Mouse (Mus musculus) T-helper 17 cell (primary cell): ENCODE measurements around the gene Irs4.

ENCODE experiments used
- in situ Hi-C, 2 experiments: fragments of 300-600 bp; cut with MboI, MseI; formaldehyde crosslinking; loops; 1 replicate in 1 of 2; 2 replicates in 1 of 2; pipeline ENCODE4 v1.15.1; 2025; ENCODE audit warnings: high pct_unique_total_duplicates in 2 of 2

The Irs4 gene

DNA sequence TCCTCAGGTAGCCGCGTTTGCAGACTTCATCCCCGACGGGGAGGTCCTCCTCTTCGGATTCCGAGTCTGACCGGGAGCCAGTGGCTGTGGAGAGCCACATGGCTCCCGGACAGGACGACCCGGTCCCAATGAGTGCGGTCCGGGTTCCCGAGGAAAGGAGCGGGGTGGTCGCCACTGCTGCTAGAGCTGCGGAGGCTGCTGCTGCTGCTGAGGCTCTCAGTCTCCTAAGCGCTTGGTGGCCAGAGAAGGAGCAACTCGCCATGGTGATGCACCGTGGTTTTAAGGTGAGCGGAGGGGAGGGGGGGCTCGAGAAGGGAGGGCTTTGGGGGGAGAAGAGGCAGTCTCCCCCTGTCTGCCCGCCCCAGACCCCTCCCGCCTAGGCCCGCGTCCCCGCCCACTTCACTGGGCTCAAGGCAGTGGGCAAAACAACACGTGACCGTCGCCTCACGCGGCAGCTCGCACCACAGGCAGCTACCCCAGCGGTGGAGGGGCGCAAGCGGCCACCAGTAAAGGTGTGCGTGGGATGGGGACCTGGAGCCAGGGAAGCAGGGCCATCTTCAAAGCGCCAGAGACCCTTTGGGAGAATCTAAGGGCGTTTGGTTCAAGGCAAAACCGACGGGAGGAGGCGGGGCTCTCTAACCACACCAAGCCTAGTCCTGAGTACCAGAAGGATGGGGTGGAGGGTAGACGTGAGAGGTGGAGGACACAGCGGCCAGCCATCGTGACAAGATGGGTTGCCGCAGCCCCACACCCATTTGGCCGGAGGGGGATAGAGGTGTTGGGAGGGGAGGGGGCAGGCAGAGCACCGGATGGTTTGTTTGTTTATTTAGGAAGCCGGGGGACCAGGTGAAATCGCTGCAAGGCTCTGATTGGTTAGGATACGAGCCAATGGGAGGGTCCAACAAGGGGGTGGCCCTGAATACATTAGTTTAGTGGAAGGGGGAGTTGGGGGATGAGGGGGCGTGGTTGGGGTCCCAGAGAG is at the start of gene Irs4:
TSS of gene Irs4 (minus strand) at position 327 of the 982 bp plus-strand sequence.
- in situ Hi-C loops, result loop anchor here in 1 of 2 experiments (25.0 kb wide), 1 partner anchor 738 kb away; no protein-coding TSS in a partner anchor

DNA sequence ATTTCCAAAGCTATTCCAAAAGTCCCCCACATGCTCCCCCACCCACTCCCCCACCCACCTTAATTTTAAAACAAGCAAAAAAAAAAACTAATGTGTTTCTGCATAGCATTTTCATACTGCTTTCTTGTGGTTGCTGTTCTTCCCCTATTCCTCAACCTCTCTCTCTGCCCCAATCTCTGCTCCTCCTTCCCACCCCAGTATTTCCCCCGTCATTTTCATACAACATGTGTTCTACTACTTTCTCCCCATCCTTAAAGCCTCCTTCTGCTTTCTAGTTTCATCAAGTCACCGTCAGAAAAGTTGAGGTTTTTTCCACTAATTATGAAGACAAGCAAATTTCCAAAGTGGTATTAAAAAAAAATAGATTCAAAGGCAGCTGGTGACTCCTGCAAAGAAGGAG is 25.3 kb upstream of the Irs4 start:
- in situ Hi-C loops, result no loop called here

DNA sequence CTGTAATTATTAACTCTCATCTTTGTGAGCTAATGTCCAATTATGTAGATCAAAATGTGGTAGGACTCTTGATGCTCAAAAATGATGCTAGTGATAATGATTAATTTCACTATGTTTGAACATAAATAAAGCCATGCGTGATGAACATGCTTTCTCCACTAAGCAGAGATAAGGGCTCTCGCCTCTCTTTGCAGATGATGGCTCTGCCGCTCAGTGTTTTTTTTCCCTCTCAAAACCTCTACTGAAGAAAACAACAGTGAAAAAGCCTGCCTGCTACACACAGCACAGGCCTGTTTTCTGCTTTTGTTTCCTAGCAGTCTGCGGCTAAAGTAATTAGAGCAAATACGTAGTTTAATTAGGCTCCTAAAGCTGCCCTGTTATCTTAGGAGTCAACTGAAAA is 4.5 kb upstream of the Irs4 start:
- in situ Hi-C loops, result no loop called here

DNA sequence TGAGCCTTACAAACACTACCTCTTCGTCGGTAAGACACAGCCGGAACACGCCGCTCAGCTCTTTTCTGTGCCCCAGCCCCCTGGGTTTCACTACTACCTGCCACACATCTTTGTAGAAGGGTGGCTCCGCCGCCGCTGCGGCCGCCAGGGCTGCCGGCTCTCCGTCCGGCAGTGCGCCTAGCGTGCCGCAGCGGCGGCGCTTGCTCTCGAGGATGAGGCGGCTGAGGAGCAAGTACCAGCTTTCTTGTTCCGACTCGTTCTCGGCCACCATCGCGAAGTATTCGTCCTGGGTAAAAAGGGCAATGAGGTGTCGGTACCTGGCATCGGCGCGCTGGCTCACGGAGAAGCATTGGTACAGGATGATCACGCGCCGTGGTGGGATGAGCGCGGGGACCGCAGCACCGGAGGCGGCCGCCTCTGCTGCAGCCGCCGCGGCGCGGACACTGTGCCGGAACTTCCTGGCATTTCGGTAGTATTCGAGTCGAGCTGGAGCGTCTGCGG is 622 bp downstream of the Irs4 start:
- in situ Hi-C loops, result loop anchor here in 1 of 2 experiments (25.0 kb wide), 1 partner anchor 737 kb away; no protein-coding TSS in a partner anchor

DNA sequence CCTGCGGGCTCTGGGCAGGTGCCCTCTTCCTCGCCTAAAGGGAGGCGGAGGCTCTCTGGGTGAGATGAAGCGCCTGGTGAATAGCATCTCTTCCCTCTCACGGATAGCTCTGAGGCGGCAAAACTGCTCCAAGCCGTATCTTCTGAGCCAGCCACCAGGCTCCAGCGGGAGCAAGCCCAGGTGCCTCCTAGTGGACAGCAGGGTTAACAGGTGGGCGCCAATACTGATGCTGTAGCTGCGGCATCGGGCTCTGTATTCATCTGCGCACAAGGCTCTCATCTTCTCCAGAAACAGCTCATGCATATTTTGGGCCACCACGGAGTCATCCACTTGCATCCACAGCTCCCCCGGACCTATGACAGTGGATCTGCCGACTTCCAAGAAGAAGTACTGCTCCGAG is 1.1 kb downstream of the Irs4 start:
- in situ Hi-C loops, result loop anchor here in 1 of 2 experiments (25.0 kb wide), 1 partner anchor 737 kb away; no protein-coding TSS in a partner anchor

DNA sequence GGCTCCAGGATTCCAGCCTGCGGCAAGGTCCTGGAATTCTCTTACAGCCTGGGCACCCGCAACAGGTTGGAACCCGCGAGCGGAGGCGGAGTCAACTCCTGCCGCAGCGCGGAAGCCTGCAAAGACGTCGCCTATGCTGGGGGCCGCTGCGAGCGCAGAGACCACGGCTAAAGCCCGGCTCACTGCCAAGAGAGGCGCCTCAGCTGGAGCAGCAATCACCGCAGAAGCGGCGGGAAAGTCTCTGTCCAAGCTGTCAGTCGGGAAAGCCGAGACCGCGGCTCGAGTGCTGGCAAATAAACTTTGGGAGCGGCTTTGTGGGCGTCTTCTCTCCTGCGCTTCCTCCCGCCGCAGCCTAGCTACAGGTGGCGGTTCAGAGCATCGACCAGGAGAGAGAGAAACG is 3.3 kb downstream of the Irs4 start:
- in situ Hi-C loops, result loop anchor here in 1 of 2 experiments (25.0 kb wide), 1 partner anchor 734 kb away; no protein-coding TSS in a partner anchor
